Mouse (Mus musculus) spleen, adult 2 months (tissue): ENCODE measurements around the gene Rev3l. TPM values are rescaled to one million over a fixed set of nuclear protein-coding genes. Genes with fewer than 3 reads are reported as not detected.
"Not testable (repeated sequence)": the region's sequence is repeated elsewhere in the genome, so short reads cannot be mapped to it uniquely, and the experiment has no call there.

Experiments
- DNase-seq, 2 experiments: peaks; one replicate each; pipeline versions ENCODE4 v3.0.0 to v3.0.0-alpha.2; 2012 to 2021; ENCODE audit warnings: low spot score in 2 of 2, low read depth in 1 of 2
- H3K27ac ChIP-seq: fragments of 200-500 bp; 2 replicates; pipeline ENCODE4 v1.5.1; 2012; ENCODE audit warnings: low read length, inconsistent platforms; ENCODE audit not compliant: insufficient read depth
- H3K27me3 ChIP-seq: fragments of 200-500 bp; 2 replicates; pipeline ENCODE4 v1.6.1; 2012; ENCODE audit warnings: mild to moderate bottlenecking, moderate library complexity, low read length, inconsistent platforms; ENCODE audit not compliant: control insufficient read depth, insufficient read depth
- H3K36me3 ChIP-seq: fragments of 200-500 bp; 2 replicates; pipeline ENCODE4 v1.6.1; 2012; ENCODE audit warnings: mild to moderate bottlenecking, low read length, inconsistent platforms; ENCODE audit not compliant: control insufficient read depth, insufficient read depth
- H3K4me1 ChIP-seq: fragments of 200-500 bp; 2 replicates; pipeline ENCODE4 v1.6.1; 2011; ENCODE audit warnings: inconsistent platforms; ENCODE audit not compliant: control insufficient read depth, insufficient read depth, insufficient read length
- H3K4me3 ChIP-seq: fragments of 200-500 bp; 2 replicates; pipeline ENCODE4 v1.5.1; 2011; ENCODE audit warnings: mild to moderate bottlenecking, inconsistent platforms; ENCODE audit not compliant: insufficient read depth, insufficient read length; ENCODE audit errors: extremely low read depth
- CTCF ChIP-seq: fragments of 200-500 bp; IDR thresholded peaks from 2 replicates; pipeline ENCODE4 v1.5.1; 2011; ENCODE audit warnings: mild to moderate bottlenecking, inconsistent platforms; ENCODE audit not compliant: insufficient read depth, insufficient read length, insufficient replicate concordance; ENCODE audit errors: extremely low read depth
- POLR2A ChIP-seq: fragments of 200-500 bp; IDR thresholded peaks from 2 replicates; pipeline ENCODE4 v1.6.1; 2011; ENCODE audit warnings: low read depth, low read length, inconsistent platforms
- WGBS: fragments of 180-500 bp; shearing (Covaris S2); methylation state at CpG from one replicate; pipeline ENCODE4 v1.1.7; 2018; 5-methylcytosine and 5-hydroxymethylcytosine counted together
- polyA plus RNA-seq: library from polyadenylated mRNA; depleted of rRNA; stranded (reverse); fragments of >200 nt; gene quantifications from 2 replicates; pipeline ENCODE4 v1.2.3, GENCODE M21; 2012; rRNA removed

Gene Rev3l
- polyA plus RNA-seq, 1 experiment: 8.4 TPM

- DNase-seq: no peak
- Histone ChIP-seq H3K27me3 (no peaks in the 10 kb centered on the region), H3K4me3 (no peak overlapping the region), H3K36me3 (no peaks in the 10 kb centered on the region), H3K4me1 (no peaks in the 10 kb centered on the region), H3K27ac (no peak overlapping the region)
- TF ChIP-seq POLR2A (no peak), CTCF (no peak)
Measured at GRCm38 (mm10) chr10:39912616-39913015, 180.7 kb downstream of the Rev3l start.

DNA sequence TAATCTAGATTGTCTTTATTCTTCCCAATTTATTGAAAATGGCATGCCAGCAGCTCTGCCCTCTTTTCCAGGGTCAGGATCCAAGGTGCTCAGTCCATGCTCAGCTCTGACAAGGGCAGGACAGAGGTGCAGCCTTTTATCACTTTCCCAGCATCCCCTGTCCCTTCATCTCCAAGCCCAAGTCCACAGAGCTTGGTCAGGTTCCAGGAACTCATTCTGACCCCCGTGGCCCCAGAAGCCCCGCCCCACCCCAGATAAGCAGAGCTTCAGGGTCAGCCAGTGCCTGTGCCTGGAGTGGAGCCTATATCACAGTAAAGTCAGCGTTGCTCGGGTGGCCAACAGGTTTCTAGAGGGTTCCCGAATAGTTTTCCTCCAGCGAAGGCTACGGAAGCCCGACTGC, 192.6 kb downstream of the Rev3l start:
- H3K4me3 ChIP-seq, H3K27me3 ChIP-seq, H3K27ac ChIP-seq, H3K4me1 ChIP-seq, DNase-seq, H3K36me3 ChIP-seq: not testable (repeated sequence)
- WGBS: 76% methylated on average over 8 of the region's 8 CpGs

Other genes with a start within 250 kb of the Rev3l start
- 23.8 and 26.8 TPM in 2 replicates for gene Traf3ip2, start 119.2 kb upstream of the Rev3l start, polyA plus RNA-seq
- 1.6 TPM in 2 replicates for gene Mfsd4b4, start 167.1 kb downstream of the Rev3l start, polyA plus RNA-seq
- not detected in 2 replicates for gene Mfsd4b2, start 194.8 kb downstream of the Rev3l start, polyA plus RNA-seq
- 0.05 and 0.06 TPM in 2 replicates for gene Mfsd4b3, start 228.0 kb downstream of the Rev3l start, polyA plus RNA-seq